8 mouse cellular contexts compared by ENCODE assay signal in the genomic region with DNA sequence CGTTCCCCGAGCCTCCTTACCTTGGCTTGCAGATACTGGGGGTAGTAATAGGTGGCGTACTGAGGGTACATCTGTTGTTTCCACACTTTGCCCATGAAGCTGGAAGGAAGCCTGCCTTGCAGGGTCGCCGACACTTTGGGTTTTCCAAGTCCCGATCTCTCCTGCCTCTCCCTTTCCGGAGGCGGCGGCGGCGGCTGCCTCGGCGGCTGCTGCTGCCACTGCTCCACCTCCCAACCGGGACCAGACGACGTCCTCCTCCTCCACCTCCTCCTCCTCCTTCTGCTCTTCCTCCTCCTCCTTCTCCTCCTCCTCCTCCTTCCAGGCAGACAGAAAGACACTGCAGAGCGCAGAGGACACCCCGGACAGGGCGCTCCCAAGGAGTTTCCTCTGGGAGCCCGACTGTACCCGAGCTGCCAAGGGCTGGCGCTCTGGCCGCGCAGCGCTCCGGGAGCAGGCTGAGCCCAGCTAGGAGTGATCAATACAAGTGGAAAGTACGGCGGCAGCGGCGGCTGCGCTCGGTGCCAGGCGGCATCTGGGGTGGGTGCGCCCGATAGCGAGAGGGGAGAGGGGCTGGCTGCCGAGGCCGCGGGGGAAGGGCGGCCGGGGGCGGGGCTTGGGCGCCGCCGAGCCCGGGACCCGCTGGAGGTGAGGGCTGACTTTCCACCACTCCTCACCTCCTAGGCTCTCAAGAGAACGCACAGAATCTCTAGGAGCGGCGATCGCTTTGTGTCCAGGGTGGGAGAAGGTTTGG. TPM values are rescaled to one million over a fixed set of nuclear protein-coding genes. Genes with fewer than 3 reads are reported as not detected.
DNase-seq lines count a peak whose midpoint lies in the region; ATAC-seq and TF ChIP-seq lines count a peak whose summit lies in the region.

A gene (minus strand): TSS at position 522 of the 751 bp plus-strand sequence.

- no peaks in the 10 kb centered on the region for H3K36me3 ChIP-seq in forebrain, embryonic 10.5 days (replicated peaks)
- H3K36me3 ChIP-seq in heart, embryonic 13.5 days: no peaks in the 10 kb centered on the region
- no peaks in the 10 kb centered on the region for H3K36me3 ChIP-seq in kidney, postnatal 0 days (ENCODE audit: insufficient read depth, low read length)
- H3K36me3 ChIP-seq in midbrain, postnatal 0 days (ENCODE audit: insufficient read depth, low read length): no peaks in the 10 kb centered on the region
- H3K36me3 ChIP-seq in stomach, embryonic 16.5 days (ENCODE audit: control insufficient read depth, insufficient read depth, low read length): no peaks in the 10 kb centered on the region

- H3K27ac ChIP-seq in bone marrow macrophage, adult 2 months (ENCODE audit: insufficient read depth, low read depth, low read length): 0 out of 2 replicates have a peak within 1 kb of the TSS, but pooled peaks have one; percentile 9
- H3K27ac ChIP-seq in forebrain, embryonic 10.5 days: peak within 1 kb of the TSS; percentile 89
- peak within 1 kb of the TSS; percentile 98 for H3K27ac ChIP-seq in heart, embryonic 13.5 days (replicated peaks)
- H3K27ac ChIP-seq in kidney, postnatal 0 days: peak within 1 kb of the TSS; percentile 98
- H3K27ac ChIP-seq in midbrain, postnatal 0 days (ENCODE audit: low read depth, low read length): peak within 1 kb of the TSS; percentile 82
- H3K27ac ChIP-seq in stomach, embryonic 16.5 days (ENCODE audit: low read length): peak within 1 kb of the TSS; percentile 97

- peaks cover 4% of the 10 kb centered on the region; the same call in 1 of the 2 replicates for H3K4me1 ChIP-seq in bone marrow macrophage, adult 2 months (ENCODE audit: control insufficient read depth, insufficient read depth, low read length)
- H3K4me1 ChIP-seq in forebrain, embryonic 10.5 days: peaks cover 26% of the 10 kb centered on the region
- peaks cover 36% of the 10 kb centered on the region for H3K4me1 ChIP-seq in heart, embryonic 13.5 days
- H3K4me1 ChIP-seq in kidney, postnatal 0 days (replicated peaks; ENCODE audit: insufficient read depth, low read length): peaks cover 10% of the 10 kb centered on the region; the same call in 1 of the 2 replicates
- H3K4me1 ChIP-seq in midbrain, postnatal 0 days (ENCODE audit: insufficient read depth, low read length): 0 out of 2 replicates have a peak, but pooled peaks cover 3% of the 10 kb centered on the region
- H3K4me1 ChIP-seq in stomach, embryonic 16.5 days (ENCODE audit: control insufficient read depth, insufficient read depth, low read length): peaks cover 20% of the 10 kb centered on the region

- H3K9me3 ChIP-seq in forebrain, embryonic 10.5 days: no peaks in the 10 kb centered on the region
- no peaks in the 10 kb centered on the region for H3K9me3 ChIP-seq in heart, embryonic 13.5 days
- H3K9me3 ChIP-seq in kidney, postnatal 0 days (replicated peaks; ENCODE audit: low read length): no peaks in the 10 kb centered on the region
- H3K9me3 ChIP-seq in midbrain, postnatal 0 days (ENCODE audit: low read length): no peaks in the 10 kb centered on the region
- no peaks in the 10 kb centered on the region for H3K9me3 ChIP-seq in stomach, embryonic 16.5 days (replicated peaks; ENCODE audit: control insufficient read depth, low read length)

- no peak for TF ChIP-seq POLR2A in bone marrow macrophage, adult 2 months (IDR thresholded peaks at IDR 0.05; ENCODE audit: borderline replicate concordance, low read depth, low read length)

- H3K27me3 ChIP-seq in forebrain, embryonic 10.5 days (ENCODE audit: poor library complexity, severe bottlenecking): peaks cover 57% of the 10 kb centered on the region
- H3K27me3 ChIP-seq in heart, embryonic 13.5 days (replicated peaks): no peaks in the 10 kb centered on the region
- H3K27me3 ChIP-seq in kidney, postnatal 0 days (ENCODE audit: insufficient read depth, low read length): no peaks in the 10 kb centered on the region
- H3K27me3 ChIP-seq in midbrain, postnatal 0 days (ENCODE audit: insufficient read depth, low read length): no peaks in the 10 kb centered on the region
- H3K27me3 ChIP-seq in stomach, embryonic 16.5 days (ENCODE audit: control insufficient read depth, insufficient read depth, low read length): no peaks in the 10 kb centered on the region

- H3K4me3 ChIP-seq in bone marrow macrophage, adult 2 months (ENCODE audit: insufficient read depth, low read length): peak within 1 kb of the TSS; percentile 78
- H3K4me3 ChIP-seq in forebrain, embryonic 10.5 days: peak within 1 kb of the TSS; percentile 71
- H3K4me3 ChIP-seq in heart, embryonic 13.5 days: peak within 1 kb of the TSS; percentile 83
- H3K4me3 ChIP-seq in kidney, postnatal 0 days (replicated peaks; ENCODE audit: low read depth, low read length): peak within 1 kb of the TSS; percentile 84
- peak within 1 kb of the TSS; percentile 83 for H3K4me3 ChIP-seq in midbrain, postnatal 0 days (ENCODE audit: low read depth, low read length)
- peak within 1 kb of the TSS; percentile 95 for H3K4me3 ChIP-seq in stomach, embryonic 16.5 days (replicated peaks; ENCODE audit: low read length)

- H3K4me2 ChIP-seq in heart, embryonic 13.5 days: peak within 1 kb of the TSS; percentile 76
- peak within 1 kb of the TSS; percentile 66 for H3K4me2 ChIP-seq in kidney, postnatal 0 days (ENCODE audit: low read length)
- H3K4me2 ChIP-seq in midbrain, postnatal 0 days (ENCODE audit: low read depth, low read length, poor library complexity, severe bottlenecking): peak within 1 kb of the TSS; percentile 82
- H3K4me2 ChIP-seq in stomach, embryonic 16.5 days (ENCODE audit: low read depth, low read length): peak within 1 kb of the TSS; percentile 61

- peak within 1 kb of the TSS; percentile 97 for H3K9ac ChIP-seq in heart, embryonic 13.5 days
- H3K9ac ChIP-seq in kidney, postnatal 0 days (ENCODE audit: low read depth, low read length): peak within 1 kb of the TSS; percentile 89
- peak within 1 kb of the TSS; percentile 80 for H3K9ac ChIP-seq in midbrain, postnatal 0 days (replicated peaks; ENCODE audit: low read length, poor library complexity, severe bottlenecking)
- peak within 1 kb of the TSS; percentile 95 for H3K9ac ChIP-seq in stomach, embryonic 16.5 days (ENCODE audit: low read length)

- TF ChIP-seq CTCF in bone marrow macrophage, adult 2 months (IDR thresholded peaks at IDR 0.05; ENCODE audit: low read depth, low read length): no peak
- TF ChIP-seq CTCF in kidney, postnatal 0 days (IDR thresholded peaks at IDR 0.05; ENCODE audit: low read depth): no peak
- no peak for TF ChIP-seq CTCF in midbrain, postnatal 0 days (IDR thresholded peaks at IDR 0.05)

- WGBS in forebrain, embryonic 10.5 days: under 1% methylated on average over 49 of the region's 51 CpGs
- WGBS in heart, embryonic 13.5 days: under 1% methylated on average over 51 of the region's 51 CpGs
- under 1% methylated on average over 49 of the region's 51 CpGs for WGBS in kidney, postnatal 0 days
- 1% methylated on average over 45 of the region's 51 CpGs for WGBS in midbrain, postnatal 0 days
- under 1% methylated on average over 50 of the region's 51 CpGs for WGBS in stomach, embryonic 16.5 days

- peak; percentile 22 for DNase-seq in CD4-positive helper T cell, adult 2 months (ENCODE audit: low read depth, low spot score)
- DNase-seq in forebrain, embryonic 10.5 days (ENCODE audit: extremely low spot score, low spot score): peak; percentile 74
- peak; percentile 81 for DNase-seq in kidney, postnatal 0 days (ENCODE audit: low spot score)
- peak; percentile 55 for DNase-seq in liver
- peak; percentile 73 for DNase-seq in midbrain, postnatal 0 days (ENCODE audit: low spot score)

- ATAC-seq in heart, embryonic 13.5 days (ENCODE audit: extremely low read depth, insufficient number of reproducible peaks, low FRiP score, low TSS enrichment): peak; percentile 75; the same call in 1 of the 2 replicates
- ATAC-seq in kidney, postnatal 0 days (replicated peaks; ENCODE audit: low FRiP score, low read depth): peak; percentile 72
- ATAC-seq in midbrain, postnatal 0 days (ENCODE audit: low FRiP score): peak; percentile 79
- ATAC-seq in stomach, embryonic 16.5 days (ENCODE audit: insufficient read depth, low FRiP score): peak; percentile 76

RNA-seq across cellular contexts. Expression of the gene that starts here (rescaled TPM):
- 109 and 111 TPM in 2 replicates for polyA plus RNA-seq in bone marrow macrophage, adult 2 months (2012; ENCODE audit: insufficient read depth, insufficient read length, missing spikeins)
- 44.4 and 49.4 TPM in 2 replicates for polyA plus RNA-seq in forebrain, embryonic 10.5 days (2016; fragmentation: Nextera tagmentation; extraction: Ambion mirVana)
- 89.2 and 89.8 TPM in 2 replicates for polyA plus RNA-seq in heart, embryonic 13.5 days (2015; fragmentation: Nextera tagmentation; extraction: Ambion mirVana)
- 90.4 and 92.5 TPM in 2 replicates for polyA plus RNA-seq in kidney, postnatal 0 days (2015; fragmentation: Nextera tagmentation; extraction: Ambion mirVana)
- 36.2 and 38.6 TPM in 2 replicates for total RNA-seq in midbrain, postnatal 0 days (2014; rRNA removed)
- polyA plus RNA-seq in midbrain, postnatal 0 days (2015; fragmentation: Nextera tagmentation; extraction: Ambion mirVana): 40.4 and 40.8 TPM in 2 replicates
- polyA plus RNA-seq in stomach, embryonic 16.5 days (2015; fragmentation: Nextera tagmentation; extraction: Ambion mirVana): 110 and 126 TPM in 2 replicates

Comparison
In these comparisons a context has a peak if more than half of its experiments do, and no peak if none do; other contexts are left out.
1. Peak in every context shown above with its lines: DNase-seq, ATAC-seq, H3K4me3 ChIP-seq and H3K27ac ChIP-seq.
2. DNase-seq: peak in every context shown above with its lines; median percentile 81 in kidney, postnatal 0 days; 74 in forebrain, embryonic 10.5 days; 73 in midbrain, postnatal 0 days; 55 in liver; 22 in CD4-positive helper T cell, adult 2 months.
3. H3K27ac ChIP-seq: peak in every context shown above with its lines; median percentile 98 in heart, embryonic 13.5 days; 98 in kidney, postnatal 0 days; 97 in stomach, embryonic 16.5 days; 89 in forebrain, embryonic 10.5 days; 82 in midbrain, postnatal 0 days; 9 in bone marrow macrophage, adult 2 months.